Mouse (Mus musculus) splenic B cell, adult 2 months (primary cell): Measurements from ENCODE around the gene Commd8.

ENCODE experiments used
- DNase-seq: peaks from one replicate; pipeline ENCODE4 v3.0.0-alpha.2; 2011; ENCODE audit warnings: low read depth, low spot score
- H3K27me3 ChIP-seq: 2 replicates; pipeline ENCODE4 v1.6.1; 2012; ENCODE audit warnings: mild to moderate bottlenecking, low read length, moderate library complexity, mixed read lengths; ENCODE audit not compliant: control insufficient read depth, poor library complexity, insufficient read depth, severe bottlenecking
- H3K36me3 ChIP-seq: 2 replicates; pipeline ENCODE4 v1.6.1; 2012; ENCODE audit warnings: mild to moderate bottlenecking, low read length, moderate library complexity, mixed read lengths; ENCODE audit not compliant: control insufficient read depth, poor library complexity, insufficient read depth, severe bottlenecking

Commd8 gene

DNA sequence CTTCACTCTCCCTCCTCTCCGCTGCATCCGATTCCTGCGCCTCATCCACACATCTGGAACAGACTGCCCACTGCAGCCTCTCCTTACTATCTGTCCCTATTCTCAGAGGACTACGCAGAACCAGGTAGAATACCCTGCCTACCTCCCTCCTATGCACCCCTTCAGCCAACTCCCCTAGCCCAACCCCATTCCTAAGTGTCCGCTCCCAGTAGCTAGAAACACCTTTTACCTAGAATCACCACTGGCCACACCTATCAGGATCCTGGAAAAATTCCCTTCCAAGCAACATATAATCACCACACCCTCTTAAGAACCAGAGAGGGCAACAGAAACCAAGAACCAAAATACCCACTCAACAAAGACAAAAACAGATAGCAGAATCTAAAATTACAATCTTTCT lies 17.1 kb downstream of the Commd8 start:
- DNase-seq: no peak
- Histone ChIP-seq H3K27me3 (no peaks in the 10 kb centered on the region), H3K36me3 (0 out of 2 replicates have a peak, but pooled peaks cover 2% of the 10 kb centered on the region)

DNA sequence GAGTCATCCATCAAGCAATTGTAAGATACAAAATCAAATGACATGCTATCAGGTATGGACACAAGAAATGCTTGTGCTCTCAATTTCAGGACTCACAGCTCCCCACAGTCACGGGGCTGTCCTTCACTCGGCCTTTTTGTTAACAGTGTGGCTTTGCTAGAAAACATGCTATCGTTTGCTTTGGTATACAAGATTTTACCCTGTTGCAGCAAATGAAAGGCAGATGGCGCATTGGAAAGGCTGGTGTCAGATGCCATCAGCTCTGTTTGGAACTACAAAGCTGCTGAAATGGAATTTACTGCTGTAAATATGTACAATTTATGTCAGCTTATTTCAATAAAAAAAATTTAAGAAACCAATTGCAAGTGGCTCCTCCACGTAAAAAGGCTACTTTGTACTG lies 19.3 kb downstream of the Commd8 start:
- DNase-seq: no peak
- no peaks in the 10 kb centered on the region for H3K36me3 ChIP-seq
- no peaks in the 10 kb centered on the region for H3K27me3 ChIP-seq

GRCm38 (mm10) chr5:72139619-72140018 lies 28.4 kb downstream of the Commd8 start:
- no peak for DNase-seq
- Histone ChIP-seq H3K27me3 (no peaks in the 10 kb centered on the region), H3K36me3 (no peaks in the 10 kb centered on the region)

DNA sequence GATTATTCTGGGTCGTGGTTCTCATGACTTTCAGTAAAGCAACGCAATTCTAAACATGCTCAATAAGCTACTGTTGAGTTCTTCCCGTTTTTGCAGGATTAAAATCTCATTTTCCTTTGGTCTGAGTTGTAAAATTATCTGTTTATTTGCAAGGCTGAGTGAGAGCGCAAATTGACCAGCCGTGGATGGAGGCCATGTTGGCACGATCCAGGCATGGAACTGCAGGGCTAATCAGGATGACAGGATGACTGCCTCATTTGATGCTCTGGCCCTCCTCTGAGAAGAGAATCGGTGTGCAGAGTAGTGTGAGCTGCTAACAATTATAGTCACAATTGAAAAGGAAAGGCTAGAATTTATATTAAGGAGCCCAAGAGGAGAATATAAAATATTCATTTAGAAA lies 29.7 kb downstream of the Commd8 start:
- Histone ChIP-seq H3K36me3 (no peaks in the 10 kb centered on the region), H3K27me3 (no peaks in the 10 kb centered on the region)
- DNase-seq: no peak

DNA sequence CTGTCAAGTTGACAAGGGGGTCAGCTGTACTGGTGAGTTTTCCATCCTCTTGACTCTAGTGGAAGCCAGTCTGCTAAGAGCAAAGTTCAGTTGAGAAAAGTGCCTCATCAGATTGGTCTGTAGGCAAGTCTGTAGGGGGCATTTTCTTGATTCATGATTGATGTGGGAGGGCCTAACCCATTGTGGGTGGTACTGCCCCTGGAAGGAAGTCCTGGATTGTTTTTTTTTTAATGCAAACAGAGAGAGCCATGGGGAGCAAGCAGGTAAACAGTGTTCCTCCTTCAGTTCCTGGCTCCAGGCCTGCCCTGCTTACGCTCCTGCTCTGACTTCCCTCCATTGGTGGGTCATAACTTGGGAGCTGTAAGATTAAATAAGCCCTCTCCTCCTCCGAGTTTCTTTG lies 34.1 kb downstream of the Commd8 start:
- no peak for DNase-seq
- no peaks in the 10 kb centered on the region for H3K36me3 ChIP-seq
- H3K27me3 ChIP-seq: no peaks in the 10 kb centered on the region

DNA sequence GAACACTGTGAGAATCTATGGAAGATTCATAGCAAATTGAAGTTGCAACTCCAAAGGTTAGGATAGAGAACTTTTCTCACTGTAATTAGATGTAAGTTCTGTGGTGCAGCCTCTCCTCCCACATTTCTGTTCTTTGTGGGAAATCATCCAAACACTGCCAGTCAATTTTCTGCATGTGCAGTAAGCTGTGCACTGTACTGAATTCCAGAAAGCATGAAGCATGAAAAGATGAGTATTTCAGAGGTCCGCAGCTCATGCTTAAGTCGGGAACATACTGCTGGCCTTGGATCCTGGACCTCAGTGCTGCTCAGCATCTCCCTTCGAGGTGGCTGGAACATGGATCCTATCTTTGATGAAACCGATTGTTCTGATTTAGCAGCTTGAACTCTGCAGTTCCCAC lies 41.3 kb downstream of the Commd8 start:
- no peak for DNase-seq
- Histone ChIP-seq H3K27me3 (no peaks in the 10 kb centered on the region), H3K36me3 (no peaks in the 10 kb centered on the region)

GRCm38 (mm10) chr5:72122414-72123037 lies 45.5 kb downstream of the Commd8 start:
- no peak for DNase-seq
- no peaks in the 10 kb centered on the region for H3K27me3 ChIP-seq
- H3K36me3 ChIP-seq: no peaks in the 10 kb centered on the region
